Mouse (Mus musculus): ENCODE measurements around the gene Vmo1. TPM values are rescaled to one million over a fixed set of nuclear protein-coding genes. Genes with fewer than 3 reads are reported as not detected.

Gene Vmo1
- polyA plus RNA-seq, 1 experiment from 2014 or later, result 0.44 TPM

DNA sequence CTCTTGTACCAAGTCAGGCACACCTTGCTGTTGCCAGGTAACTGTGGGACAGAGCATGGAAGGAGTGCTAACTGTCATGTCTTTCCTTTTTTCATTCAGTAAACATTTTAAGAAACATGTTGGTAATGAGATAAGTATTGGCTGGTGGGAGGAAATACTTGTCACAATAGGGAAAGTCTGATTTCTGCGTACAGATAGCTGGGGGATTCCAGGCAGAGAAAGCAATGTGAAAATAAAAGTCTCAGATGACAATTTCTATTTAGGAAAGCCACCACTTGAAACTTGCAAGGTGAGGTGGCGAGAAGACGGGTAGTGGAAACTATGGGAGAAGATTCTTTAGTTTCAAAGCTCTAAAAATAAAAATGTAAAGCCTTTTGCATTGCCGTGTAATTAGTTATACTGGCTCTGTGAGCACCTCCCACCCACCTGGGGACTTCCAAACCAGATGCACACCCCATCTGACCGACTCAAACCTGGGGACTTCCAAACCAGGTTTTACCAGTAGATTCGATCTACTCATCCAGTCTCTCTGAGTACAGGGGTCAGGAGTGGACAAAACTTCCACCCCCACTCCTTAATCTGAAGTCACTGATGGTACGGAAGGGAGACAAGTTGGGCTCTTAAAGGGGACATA is 1.6 kb downstream of the Vmo1 start:
- Histone ChIP-seq H3K4me3 (ENCODE audit: low read depth, low read length) (no peak overlapping the region), H3K27me3 (ENCODE audit: control insufficient read depth, insufficient read depth, low read depth, low read length) (peaks cover 3% of the 10 kb centered on the region; the same call in 1 of the 2 replicates), H3K9me3 (replicated peaks; ENCODE audit: control insufficient read depth, low read length) (no peaks in the 10 kb centered on the region), H3K4me1 (ENCODE audit: control insufficient read depth, low read depth, low read length) (peaks cover 2% of the 10 kb centered on the region), H3K36me3 (ENCODE audit: control insufficient read depth, insufficient read depth) (no peaks in the 10 kb centered on the region), H3K27ac (ENCODE audit: low read length) (no peak overlapping the region), H3K9ac (ENCODE audit: low read depth, low read length) (no peak overlapping the region), H3K4me2 (ENCODE audit: low read depth, low read length) (no peak overlapping the region)
- 57% methylated on average over 7 of the region's 7 CpGs for WGBS (ENCODE audit: insufficient replicate concordance)
- ATAC-seq (ENCODE audit: low read depth), result no peak

DNA sequence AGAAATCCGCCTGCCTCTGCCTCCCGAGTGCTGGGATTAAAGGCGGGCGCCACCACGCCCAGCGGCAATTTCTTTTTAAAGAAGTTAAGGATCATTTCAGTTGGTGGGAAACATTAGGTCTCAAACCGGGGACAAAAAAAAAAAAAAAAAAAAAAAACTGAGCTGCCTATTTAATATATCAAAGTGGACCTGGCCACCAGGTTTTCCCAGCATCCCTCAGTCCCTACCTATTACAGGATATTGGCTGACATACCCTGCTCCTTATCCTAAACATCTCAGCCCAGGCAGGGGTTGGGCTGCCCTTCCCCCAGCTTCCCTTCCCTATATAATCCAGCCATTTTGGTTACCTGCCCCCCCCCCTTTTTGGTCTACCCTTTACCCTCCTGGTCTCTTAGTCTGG is 2.6 kb downstream of the Vmo1 start:
- no peak for ATAC-seq (ENCODE audit: low read depth)
- Histone ChIP-seq H3K4me1 (ENCODE audit: control insufficient read depth, low read depth, low read length) (peaks cover 2% of the 10 kb centered on the region; the same call in 1 of the 2 replicates), H3K9me3 (replicated peaks; ENCODE audit: control insufficient read depth, low read length) (no peaks in the 10 kb centered on the region), H3K36me3 (ENCODE audit: control insufficient read depth, insufficient read depth) (no peaks in the 10 kb centered on the region), H3K27me3 (ENCODE audit: control insufficient read depth, insufficient read depth, low read depth, low read length) (peaks cover 3% of the 10 kb centered on the region; the same call in 1 of the 2 replicates), H3K4me3 (ENCODE audit: low read depth, low read length) (no peak overlapping the region), H3K9ac (ENCODE audit: low read depth, low read length) (no peak overlapping the region), H3K27ac (ENCODE audit: low read length) (no peak overlapping the region), H3K4me2 (ENCODE audit: low read depth, low read length) (no peak overlapping the region)
- WGBS (ENCODE audit: insufficient replicate concordance), result 72% methylated on average over 7 of the region's 7 CpGs

DNA sequence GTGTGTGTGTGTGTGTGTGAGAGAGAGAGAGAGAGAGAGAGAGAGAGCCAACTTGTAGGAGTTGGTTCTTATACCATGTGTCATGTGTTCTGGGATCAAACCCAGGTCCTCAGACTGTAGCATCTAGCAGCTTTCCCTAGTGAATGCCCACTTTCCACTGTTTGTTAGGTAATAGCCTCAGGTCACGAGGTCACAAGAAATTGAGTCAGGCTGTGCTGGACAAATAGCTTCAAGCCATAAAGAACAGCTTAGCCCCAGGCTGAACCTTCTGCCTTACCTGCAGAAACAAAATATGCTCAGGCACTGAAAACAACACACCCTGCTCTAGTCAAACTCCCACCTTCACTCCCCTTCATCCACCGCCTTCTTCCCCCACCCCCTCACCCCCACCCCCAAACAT is 3.2 kb downstream of the Vmo1 start:
- no peak overlapping the region for H3K4me2 ChIP-seq (ENCODE audit: low read depth, low read length)
- peaks cover 2% of the 10 kb centered on the region; the same call in 1 of the 2 replicates for H3K4me1 ChIP-seq (ENCODE audit: control insufficient read depth, low read depth, low read length)
- no peak overlapping the region for H3K4me3 ChIP-seq (ENCODE audit: low read depth, low read length)
- no peak for ATAC-seq (ENCODE audit: low read depth)
- H3K27ac ChIP-seq (ENCODE audit: low read length), result no peak overlapping the region
- H3K9ac ChIP-seq (ENCODE audit: low read depth, low read length), result no peak overlapping the region
- no peaks in the 10 kb centered on the region for H3K9me3 ChIP-seq (replicated peaks; ENCODE audit: control insufficient read depth, low read length)
- WGBS (ENCODE audit: insufficient replicate concordance), result 48% methylated on average over 2 of the region's 2 CpGs
- H3K27me3 ChIP-seq (ENCODE audit: control insufficient read depth, insufficient read depth, low read depth, low read length), result peaks cover 3% of the 10 kb centered on the region; the same call in 1 of the 2 replicates
- H3K36me3 ChIP-seq (ENCODE audit: control insufficient read depth, insufficient read depth), result no peaks in the 10 kb centered on the region

DNA sequence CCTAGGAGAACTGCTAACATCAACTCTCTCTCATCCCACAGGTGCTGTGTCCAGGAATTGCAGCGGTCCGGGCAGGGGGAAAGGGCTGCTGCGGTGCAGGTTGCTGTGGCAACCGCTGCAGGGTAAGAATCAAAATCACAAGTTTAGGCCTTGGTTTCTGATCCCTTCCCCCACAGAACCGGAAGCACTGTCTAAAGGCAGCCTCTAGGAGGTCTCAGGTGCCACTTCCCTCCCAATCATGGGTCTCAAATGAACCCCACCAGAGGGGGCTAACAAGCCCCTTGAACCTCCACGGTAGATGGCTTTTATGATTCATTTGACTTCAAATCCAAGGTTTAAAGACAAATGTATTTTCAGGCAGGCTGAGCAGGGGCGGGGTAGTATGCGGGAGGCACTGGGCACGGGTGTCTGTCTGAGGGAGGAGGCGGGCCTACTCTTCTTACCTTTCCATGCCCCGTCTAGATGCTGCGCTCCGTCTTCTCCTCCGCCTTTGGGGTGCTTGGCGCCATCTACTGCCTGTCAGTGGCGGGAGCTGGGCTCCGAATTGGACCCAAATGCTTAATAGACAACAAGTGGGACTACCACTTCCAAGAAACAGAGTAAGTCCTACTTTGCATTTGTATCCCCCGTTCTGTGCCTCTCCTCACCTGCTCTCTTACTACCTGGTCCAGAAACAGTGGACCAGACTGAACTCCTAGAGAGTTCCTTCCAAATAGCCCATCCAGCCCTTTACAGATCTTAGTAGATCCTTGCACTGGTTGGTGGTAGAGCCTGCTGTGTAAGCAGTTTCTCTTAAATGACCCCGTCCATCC is 4.5 kb downstream of the Vmo1 start:
- WGBS (ENCODE audit: insufficient replicate concordance), result 14% methylated on average over 19 of the region's 19 CpGs
- peaks cover 6% of the 10 kb centered on the region for H3K4me1 ChIP-seq (ENCODE audit: control insufficient read depth, low read depth, low read length)
- ATAC-seq (ENCODE audit: low read depth), result no peak
- no peak overlapping the region for H3K27ac ChIP-seq (ENCODE audit: low read length)
- H3K27me3 ChIP-seq (ENCODE audit: control insufficient read depth, insufficient read depth, low read depth, low read length), result peaks cover 3% of the 10 kb centered on the region; the same call in 1 of the 2 replicates
- no peak overlapping the region for H3K9ac ChIP-seq (ENCODE audit: low read depth, low read length)
- no peaks in the 10 kb centered on the region for H3K9me3 ChIP-seq (replicated peaks; ENCODE audit: control insufficient read depth, low read length)
- no peak overlapping the region for H3K4me3 ChIP-seq (ENCODE audit: low read depth, low read length)
- no peaks in the 10 kb centered on the region for H3K36me3 ChIP-seq (ENCODE audit: control insufficient read depth, insufficient read depth)
- no peak overlapping the region for H3K4me2 ChIP-seq (ENCODE audit: low read depth, low read length)

DNA sequence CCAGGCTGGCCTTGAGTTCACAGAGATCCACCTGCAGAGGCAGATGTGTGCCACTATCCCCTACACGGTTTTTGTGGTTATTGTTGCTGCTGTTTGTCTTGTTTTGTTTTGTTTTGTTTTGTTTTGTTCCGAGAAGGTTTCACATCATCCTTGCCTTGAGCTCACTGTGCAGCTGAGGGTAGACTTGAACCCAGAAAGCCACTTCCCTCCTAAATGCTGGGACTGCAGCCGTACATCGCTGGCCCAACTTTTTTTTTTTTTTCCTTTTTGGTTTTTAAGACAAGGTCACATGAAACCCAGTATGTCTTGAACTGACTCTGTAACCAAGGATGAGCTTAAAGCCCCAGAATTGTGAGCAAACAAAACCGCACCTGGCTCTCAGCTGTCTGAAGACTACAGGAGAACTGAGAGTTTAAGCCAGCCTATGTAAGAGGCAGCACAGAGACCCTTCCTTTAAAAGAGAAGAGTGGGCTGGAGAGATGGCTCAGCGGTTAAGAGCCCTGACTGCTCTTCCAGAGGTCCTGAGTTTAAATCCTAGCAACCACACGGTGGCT is 7.4 kb downstream of the Vmo1 start:
- ATAC-seq (ENCODE audit: low read depth), result no peak
- H3K27me3 ChIP-seq (ENCODE audit: control insufficient read depth, insufficient read depth, low read depth, low read length), result peaks cover 3% of the 10 kb centered on the region; the same call in 1 of the 2 replicates
- H3K36me3 ChIP-seq (ENCODE audit: control insufficient read depth, insufficient read depth), result no peaks in the 10 kb centered on the region
- H3K27ac ChIP-seq (ENCODE audit: low read length), result no peak overlapping the region
- H3K4me3 ChIP-seq (ENCODE audit: low read depth, low read length), result no peak overlapping the region
- 57% methylated on average over 7 of the region's 7 CpGs for WGBS (ENCODE audit: insufficient replicate concordance)
- no peak overlapping the region for H3K9ac ChIP-seq (ENCODE audit: low read depth, low read length)
- H3K4me2 ChIP-seq (ENCODE audit: low read depth, low read length), result no peak overlapping the region
- no peaks in the 10 kb centered on the region for H3K9me3 ChIP-seq (replicated peaks; ENCODE audit: control insufficient read depth, low read length)
- peaks cover 8% of the 10 kb centered on the region for H3K4me1 ChIP-seq (ENCODE audit: control insufficient read depth, low read depth, low read length)

DNA sequence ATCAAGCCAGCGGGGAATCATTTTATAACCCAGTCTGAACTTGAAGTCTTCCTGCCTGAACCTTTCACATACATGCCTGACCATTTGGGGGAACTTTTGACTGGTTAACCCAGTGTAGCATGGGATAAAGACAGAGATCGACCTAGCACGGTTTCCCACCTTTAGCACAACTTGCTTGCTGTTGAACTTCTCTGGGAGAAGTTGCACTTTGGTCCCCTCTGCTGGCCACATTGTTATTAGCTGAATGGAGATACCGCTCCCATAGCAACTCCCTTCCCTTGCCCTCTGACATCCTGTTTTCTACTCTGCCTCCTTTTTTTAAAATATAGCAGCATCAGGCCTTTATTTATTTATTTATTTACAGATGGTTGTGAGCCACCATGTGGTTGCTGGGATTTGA is 8.0 kb downstream of the Vmo1 start:
- WGBS (ENCODE audit: insufficient replicate concordance), result 19% methylated on average over 4 of the region's 4 CpGs
- ATAC-seq (ENCODE audit: low read depth), result no peak
- H3K4me2 ChIP-seq (ENCODE audit: low read depth, low read length), result no peak overlapping the region

DNA sequence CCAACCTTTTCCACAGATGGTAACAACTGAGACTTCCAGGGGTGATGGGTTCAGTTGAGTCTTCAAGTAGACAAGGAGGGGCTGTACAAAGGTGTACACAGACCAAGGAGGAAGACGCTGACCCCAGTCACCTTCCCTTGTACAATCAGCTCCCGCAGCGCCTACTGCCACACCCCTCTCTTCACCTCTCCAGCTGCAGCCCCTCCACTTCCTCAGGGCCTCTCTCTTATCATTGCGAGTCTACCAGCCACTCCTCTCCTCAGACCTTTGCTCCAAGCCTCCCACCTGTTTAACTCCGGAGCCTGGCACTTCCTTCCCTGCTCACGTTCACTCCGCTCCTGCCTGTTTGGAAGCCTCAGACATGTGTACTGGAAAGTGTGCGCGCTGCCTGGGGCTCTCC is 9.4 kb downstream of the Vmo1 start, which contains the start of gene Tm4sf5:
TSS of gene Tm4sf5 (plus strand) at position 275 of the 400 bp plus-strand sequence.
- H3K4me1 ChIP-seq (ENCODE audit: control insufficient read depth, low read depth, low read length), result peaks cover 6% of the 10 kb centered on the region
- no peaks in the 10 kb centered on the region for H3K36me3 ChIP-seq (ENCODE audit: control insufficient read depth, insufficient read depth)
- no peak for ATAC-seq (ENCODE audit: low read depth)
- WGBS (ENCODE audit: insufficient replicate concordance), result 33% methylated on average over 9 of the region's 9 CpGs
- H3K27me3 ChIP-seq (ENCODE audit: control insufficient read depth, insufficient read depth, low read depth, low read length), result peaks cover 3% of the 10 kb centered on the region; the same call in 1 of the 2 replicates
- H3K9me3 ChIP-seq (replicated peaks; ENCODE audit: control insufficient read depth, low read length), result no peaks in the 10 kb centered on the region
- no peak within 1 kb of the TSS for H3K27ac ChIP-seq (ENCODE audit: low read length)
- no peak within 1 kb of the TSS for H3K4me2 ChIP-seq (ENCODE audit: low read depth, low read length)
- H3K9ac ChIP-seq (ENCODE audit: low read depth, low read length), result no peak within 1 kb of the TSS
- no peak within 1 kb of the TSS for H3K4me3 ChIP-seq (ENCODE audit: low read depth, low read length)

More for the DNA sequence above, 8.0 kb downstream of the Vmo1 start:
- Histone ChIP-seq H3K4me1 (ENCODE audit: control insufficient read depth, low read depth, low read length) (peaks cover 8% of the 10 kb centered on the region), H3K9me3 (replicated peaks; ENCODE audit: control insufficient read depth, low read length) (no peaks in the 10 kb centered on the region), H3K9ac (ENCODE audit: low read depth, low read length) (no peak overlapping the region), H3K27ac (ENCODE audit: low read length) (no peak overlapping the region), H3K36me3 (ENCODE audit: control insufficient read depth, insufficient read depth) (no peaks in the 10 kb centered on the region), H3K27me3 (ENCODE audit: control insufficient read depth, insufficient read depth, low read depth, low read length) (peaks cover 3% of the 10 kb centered on the region; the same call in 1 of the 2 replicates), H3K4me3 (ENCODE audit: low read depth, low read length) (no peak overlapping the region)

DNA sequence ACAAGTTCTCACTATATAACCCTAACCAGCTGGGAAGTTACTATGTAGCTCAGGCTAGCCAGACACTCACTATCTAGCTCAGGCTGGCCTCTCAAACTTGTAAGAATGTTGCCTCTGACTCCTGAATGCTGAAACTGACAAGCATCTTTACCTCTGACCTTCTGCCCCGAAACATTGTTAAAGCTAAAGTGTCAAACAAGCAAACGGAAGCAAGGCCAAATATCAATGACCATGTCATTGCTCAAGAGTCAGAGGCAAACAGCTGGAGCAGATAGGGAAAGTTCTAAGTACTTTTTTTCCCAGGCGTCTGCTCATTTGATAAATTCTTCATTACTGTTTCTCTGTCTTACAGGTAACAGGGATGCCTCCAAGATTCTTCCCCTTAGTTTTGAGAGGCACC is 12.4 kb downstream of the Vmo1 start:
- Histone ChIP-seq H3K4me1 (ENCODE audit: control insufficient read depth, low read depth, low read length) (peaks cover 6% of the 10 kb centered on the region), H3K27ac (ENCODE audit: low read length) (no peak overlapping the region), H3K9me3 (replicated peaks; ENCODE audit: control insufficient read depth, low read length) (no peaks in the 10 kb centered on the region), H3K9ac (ENCODE audit: low read depth, low read length) (no peak overlapping the region), H3K27me3 (ENCODE audit: control insufficient read depth, insufficient read depth, low read depth, low read length) (no peaks in the 10 kb centered on the region; the same call in 1 of the 2 replicates), H3K36me3 (ENCODE audit: control insufficient read depth, insufficient read depth) (no peaks in the 10 kb centered on the region), H3K4me3 (ENCODE audit: low read depth, low read length) (no peak overlapping the region), H3K4me2 (ENCODE audit: low read depth, low read length) (no peak overlapping the region)
- WGBS (ENCODE audit: insufficient replicate concordance), result 38% methylated on average over 3 of the region's 3 CpGs
- ATAC-seq (ENCODE audit: low read depth), result no peak

DNA sequence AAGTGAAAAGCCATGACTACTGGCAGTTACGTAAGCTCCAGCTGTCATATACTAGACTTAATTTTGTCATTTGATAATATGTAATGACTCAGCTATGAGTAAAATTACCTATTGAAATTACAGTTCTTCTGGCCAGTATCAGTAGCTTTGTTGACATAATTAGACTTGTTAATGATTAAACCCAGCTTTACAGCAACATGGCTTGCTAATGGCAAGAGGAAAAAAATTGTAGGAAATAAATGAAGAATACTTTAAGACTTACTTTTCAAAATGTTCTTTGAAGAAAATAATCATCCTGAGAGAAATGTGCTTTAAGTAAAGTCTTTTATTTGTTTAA is 14.0 kb downstream of the Vmo1 start:
- Histone ChIP-seq H3K27me3 (ENCODE audit: control insufficient read depth, insufficient read depth, low read depth, low read length) (no peaks in the 10 kb centered on the region; the same call in 1 of the 2 replicates), H3K4me2 (ENCODE audit: low read depth, low read length) (no peak overlapping the region), H3K9ac (ENCODE audit: low read depth, low read length) (no peak overlapping the region), H3K4me3 (ENCODE audit: low read depth, low read length) (no peak overlapping the region), H3K4me1 (ENCODE audit: control insufficient read depth, low read depth, low read length) (peaks cover 6% of the 10 kb centered on the region), H3K36me3 (ENCODE audit: control insufficient read depth, insufficient read depth) (no peaks in the 10 kb centered on the region), H3K27ac (ENCODE audit: low read length) (no peak overlapping the region), H3K9me3 (replicated peaks; ENCODE audit: control insufficient read depth, low read length) (no peaks in the 10 kb centered on the region)
- no peak for ATAC-seq (ENCODE audit: low read depth)
- WGBS (ENCODE audit: insufficient replicate concordance), result 70% methylated on average over 1 of the region's 1 CpGs

Measured in liver, embryonic 16.5 days (tissue).